Mouse (Mus musculus): ENCODE measurements around the gene Hoxa10. TPM values are rescaled to one million over a fixed set of nuclear protein-coding genes. Genes with fewer than 3 reads are reported as not detected.

Gene Hoxa10
- polyA plus RNA-seq, 1 experiment from 2014 or later, result 0.06 TPM

DNA sequence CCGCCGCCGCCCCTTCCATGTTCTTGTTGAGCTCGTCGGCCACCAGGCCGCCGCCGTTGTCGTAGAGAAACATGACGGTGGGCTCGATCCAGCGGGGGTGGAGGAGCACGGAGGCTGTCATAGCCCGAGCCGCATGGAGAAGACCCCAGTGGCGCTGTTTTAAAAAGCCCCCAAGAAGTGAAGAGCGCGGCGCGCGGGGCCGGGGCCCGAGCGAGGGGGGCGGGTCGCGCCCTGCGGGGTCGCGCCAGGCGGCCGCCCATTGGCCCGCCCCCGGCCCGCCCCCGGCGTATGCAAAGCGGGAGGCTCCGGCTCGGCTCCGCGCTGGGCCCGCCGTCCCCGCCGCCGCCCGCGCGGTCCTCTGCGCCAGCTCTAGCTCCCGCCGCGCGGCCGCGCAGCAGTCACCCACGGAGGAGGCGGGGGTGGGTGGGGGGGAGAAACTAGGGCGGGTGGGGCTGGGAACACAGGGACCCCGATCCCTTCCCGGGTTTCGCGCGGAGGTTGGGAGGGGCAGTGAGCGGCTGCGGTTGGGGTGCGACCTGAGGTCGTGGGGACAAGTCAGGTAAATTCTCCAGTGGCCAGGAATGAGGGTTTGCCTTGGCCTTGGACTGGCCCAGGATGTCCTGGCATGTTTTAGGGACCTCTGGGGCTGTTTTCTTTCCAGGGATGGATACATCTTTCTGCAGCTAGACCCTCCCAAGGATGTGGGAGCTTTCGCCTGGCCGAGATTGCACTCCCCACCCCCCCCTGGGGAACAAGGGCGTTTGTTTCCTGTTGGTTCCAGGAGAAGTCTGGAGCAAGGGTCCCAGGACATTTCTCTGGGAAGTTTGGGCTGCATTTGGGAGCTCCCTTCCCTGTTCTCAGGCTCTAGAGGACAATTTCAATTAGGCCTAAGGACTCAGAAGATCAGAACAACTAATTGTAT is 20.3 kb upstream of the Hoxa10 start, which contains the start of gene Hoxa13:
Gene Hoxa13, minus strand, starts transcription at position 227 of the 922 bp plus-strand sequence.
- H3K27ac ChIP-seq (replicated peaks), result no peak within 1 kb of the TSS
- DNase-seq (ENCODE audit: low spot score), result peak; percentile 67
- 0% methylated on average over 57 of the region's 72 CpGs for WGBS
- peaks cover 15% of the 10 kb centered on the region for H3K4me1 ChIP-seq
- no peaks in the 10 kb centered on the region for H3K9me3 ChIP-seq (replicated peaks)
- no peaks in the 10 kb centered on the region for H3K36me3 ChIP-seq
- H3K27me3 ChIP-seq (ENCODE audit: low read depth, poor library complexity, severe bottlenecking), result peaks cover 100% of the 10 kb centered on the region
- peak within 1 kb of the TSS; percentile 44 for H3K4me3 ChIP-seq

DNA sequence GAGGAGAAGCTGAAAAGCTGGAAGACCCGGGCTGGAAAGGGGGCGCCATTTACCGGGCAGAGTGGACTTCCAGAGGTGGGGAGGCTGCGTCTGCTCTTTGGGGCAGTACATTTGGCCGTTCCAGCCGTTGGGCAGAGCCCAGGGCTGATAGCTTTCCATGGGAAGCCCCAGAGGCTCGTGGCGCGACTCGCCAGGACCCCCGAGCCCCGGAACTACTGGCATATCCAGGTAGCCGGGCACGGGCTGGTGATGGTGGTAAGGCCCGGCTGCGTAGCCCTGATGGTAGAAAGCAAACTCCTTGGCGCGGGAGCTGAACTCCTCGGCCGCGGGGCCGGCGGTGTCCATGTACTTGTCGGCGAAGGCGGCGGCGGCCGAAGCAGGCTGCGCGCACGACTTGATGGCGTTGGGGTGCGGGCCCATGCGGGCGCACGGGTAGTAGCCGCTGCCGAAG is 19.2 kb upstream of the Hoxa10 start:
- peaks cover 100% of the 10 kb centered on the region for H3K27me3 ChIP-seq (ENCODE audit: low read depth, poor library complexity, severe bottlenecking)
- no peaks in the 10 kb centered on the region for H3K36me3 ChIP-seq
- peak overlapping the region; percentile 21 for H3K4me3 ChIP-seq
- DNase-seq (ENCODE audit: low spot score), result peak; percentile 60
- peaks cover 15% of the 10 kb centered on the region for H3K4me1 ChIP-seq
- 1% methylated on average over 37 of the region's 39 CpGs for WGBS
- H3K9me3 ChIP-seq (replicated peaks), result no peaks in the 10 kb centered on the region
- H3K27ac ChIP-seq (replicated peaks), result no peak overlapping the region

- WGBS, result under 1% methylated on average over 24 of the region's 25 CpGs
- no peak overlapping the region for H3K4me3 ChIP-seq
- H3K9me3 ChIP-seq (replicated peaks), result no peaks in the 10 kb centered on the region
- no peak overlapping the region for H3K27ac ChIP-seq (replicated peaks)
- peak; percentile 63 for DNase-seq (ENCODE audit: low spot score)
- peaks cover 100% of the 10 kb centered on the region for H3K27me3 ChIP-seq (ENCODE audit: low read depth, poor library complexity, severe bottlenecking)
- peaks cover 15% of the 10 kb centered on the region for H3K4me1 ChIP-seq
- H3K36me3 ChIP-seq, result no peaks in the 10 kb centered on the region
These were observed 18.6 kb upstream of the Hoxa10 start for GRCm38 (mm10) chr6:52259081-52259790.

DNA sequence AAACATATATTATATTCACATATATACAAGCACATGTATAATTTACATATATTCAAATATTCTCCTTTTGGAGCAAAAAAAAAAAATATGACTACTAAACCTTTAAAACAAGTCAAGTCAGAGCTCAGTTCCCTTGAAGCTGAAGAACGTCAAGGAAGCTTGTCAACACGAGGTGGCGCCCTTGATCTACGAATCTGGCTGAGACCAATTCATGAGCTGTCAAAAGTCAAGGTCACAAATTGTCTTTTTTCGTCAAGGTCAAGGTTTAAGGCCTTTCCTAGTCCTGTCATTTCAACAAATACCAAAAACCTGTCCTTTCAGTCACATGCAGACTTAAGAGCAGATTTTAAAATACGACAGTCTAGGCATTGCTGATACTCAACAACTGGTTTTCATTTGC is 16.3 kb upstream of the Hoxa10 start:
- no peaks in the 10 kb centered on the region for H3K36me3 ChIP-seq
- no peak overlapping the region for H3K4me3 ChIP-seq
- H3K27ac ChIP-seq (replicated peaks), result no peak overlapping the region
- no peaks in the 10 kb centered on the region for H3K9me3 ChIP-seq (replicated peaks)
- peaks cover 100% of the 10 kb centered on the region for H3K27me3 ChIP-seq (ENCODE audit: low read depth, poor library complexity, severe bottlenecking)
- H3K4me1 ChIP-seq, result peaks cover 20% of the 10 kb centered on the region
- WGBS, result 2% methylated on average over 6 of the region's 6 CpGs
- DNase-seq (ENCODE audit: low spot score), result peak; percentile 80

DNA sequence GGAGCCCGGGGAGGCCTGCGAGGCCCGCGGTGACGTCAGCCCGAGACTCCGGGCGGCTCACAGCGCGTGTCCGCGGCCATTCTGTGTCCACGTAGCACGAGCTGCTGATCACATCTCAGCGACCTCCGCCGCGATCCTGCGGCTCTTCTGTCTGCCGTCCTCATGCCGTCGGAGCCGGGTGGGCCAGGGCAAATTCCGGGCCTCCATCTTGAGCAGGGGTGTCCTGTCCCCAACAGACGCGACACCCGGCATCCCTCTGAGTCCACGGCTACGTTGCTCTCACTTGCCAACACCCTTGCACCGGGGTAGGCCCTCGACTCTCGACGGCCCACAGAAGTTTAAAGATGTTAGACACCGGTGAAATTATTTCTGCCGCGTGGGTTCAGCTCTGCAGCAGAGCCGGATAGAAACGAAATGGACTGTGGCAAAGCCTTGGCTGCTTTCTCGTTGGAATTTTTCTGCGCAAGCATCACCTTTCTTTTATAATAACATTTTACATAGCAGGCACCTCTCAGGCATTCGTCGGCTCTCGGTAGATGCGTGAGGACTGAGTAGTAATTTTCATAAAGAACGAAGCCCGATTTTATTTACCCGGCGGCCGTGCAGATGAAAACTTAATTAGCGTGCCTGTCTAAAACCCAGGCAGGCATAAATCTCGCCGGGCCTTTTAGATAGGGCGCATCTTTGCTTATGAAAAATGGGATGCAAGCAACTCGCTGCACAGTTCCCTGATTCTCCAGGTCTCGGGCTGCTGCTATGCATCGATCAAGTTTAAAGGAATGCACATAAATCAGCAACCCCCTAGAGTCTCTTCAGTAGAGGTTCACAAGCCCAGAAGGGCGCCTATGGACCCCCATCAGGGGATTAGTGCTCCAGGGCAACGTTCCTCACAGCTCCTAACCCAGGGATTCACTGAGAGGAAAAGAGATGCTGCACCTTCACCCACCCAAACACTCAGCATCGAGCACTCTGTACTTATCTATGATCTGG is 13.2 kb upstream of the Hoxa10 start:
- Histone ChIP-seq H3K36me3 (no peaks in the 10 kb centered on the region), H3K27me3 (ENCODE audit: low read depth, poor library complexity, severe bottlenecking) (peaks cover 100% of the 10 kb centered on the region), H3K4me1 (peaks cover 5% of the 10 kb centered on the region), H3K4me3 (peak overlapping the region; percentile 17; the same call in 1 of the 2 replicates), H3K27ac (replicated peaks) (no peak overlapping the region), H3K9me3 (replicated peaks) (no peaks in the 10 kb centered on the region)
- under 1% methylated on average over 59 of the region's 59 CpGs for WGBS
- DNase-seq (ENCODE audit: low spot score), result peak; percentile 63

DNA sequence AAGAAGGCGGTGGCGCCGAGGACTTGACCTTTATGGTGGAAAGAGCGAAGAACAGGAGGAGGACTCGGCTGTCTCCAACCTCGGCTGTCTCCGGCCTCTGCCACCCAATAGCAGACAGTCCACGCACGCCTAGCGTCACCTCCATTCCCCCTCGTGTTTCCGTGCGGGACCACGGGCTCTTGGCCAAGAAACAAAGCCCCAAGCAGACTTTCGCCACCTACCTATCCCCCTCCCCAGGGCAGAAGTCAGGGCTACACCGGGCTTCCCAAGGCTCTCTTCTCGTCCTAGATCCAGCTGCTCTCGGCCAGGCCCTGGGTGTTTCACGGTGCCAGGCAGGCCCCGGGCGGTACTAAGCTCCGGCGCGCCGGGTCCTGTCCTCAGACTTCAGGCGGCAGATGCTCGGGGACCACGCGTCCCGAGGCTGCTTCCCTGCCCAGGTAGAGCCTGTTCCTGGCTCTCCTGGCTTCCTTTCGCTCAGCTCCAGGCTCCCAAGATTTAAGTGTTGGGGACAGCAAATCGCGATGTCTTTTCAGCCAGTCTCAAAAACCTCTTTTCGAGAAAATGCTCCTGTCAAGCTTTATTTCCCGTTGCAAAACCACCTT is 12.2 kb upstream of the Hoxa10 start:
- H3K9me3 ChIP-seq (replicated peaks), result no peaks in the 10 kb centered on the region
- 0 out of 2 replicates have a peak overlapping the region, but pooled peaks have one; percentile 17 for H3K4me3 ChIP-seq
- H3K36me3 ChIP-seq, result no peaks in the 10 kb centered on the region
- peaks cover 100% of the 10 kb centered on the region for H3K27me3 ChIP-seq (ENCODE audit: low read depth, poor library complexity, severe bottlenecking)
- DNase-seq (ENCODE audit: low spot score), result peak; percentile 70
- peaks cover 8% of the 10 kb centered on the region for H3K4me1 ChIP-seq
- WGBS, result under 1% methylated on average over 35 of the region's 35 CpGs
- no peak overlapping the region for H3K27ac ChIP-seq (replicated peaks)

DNA sequence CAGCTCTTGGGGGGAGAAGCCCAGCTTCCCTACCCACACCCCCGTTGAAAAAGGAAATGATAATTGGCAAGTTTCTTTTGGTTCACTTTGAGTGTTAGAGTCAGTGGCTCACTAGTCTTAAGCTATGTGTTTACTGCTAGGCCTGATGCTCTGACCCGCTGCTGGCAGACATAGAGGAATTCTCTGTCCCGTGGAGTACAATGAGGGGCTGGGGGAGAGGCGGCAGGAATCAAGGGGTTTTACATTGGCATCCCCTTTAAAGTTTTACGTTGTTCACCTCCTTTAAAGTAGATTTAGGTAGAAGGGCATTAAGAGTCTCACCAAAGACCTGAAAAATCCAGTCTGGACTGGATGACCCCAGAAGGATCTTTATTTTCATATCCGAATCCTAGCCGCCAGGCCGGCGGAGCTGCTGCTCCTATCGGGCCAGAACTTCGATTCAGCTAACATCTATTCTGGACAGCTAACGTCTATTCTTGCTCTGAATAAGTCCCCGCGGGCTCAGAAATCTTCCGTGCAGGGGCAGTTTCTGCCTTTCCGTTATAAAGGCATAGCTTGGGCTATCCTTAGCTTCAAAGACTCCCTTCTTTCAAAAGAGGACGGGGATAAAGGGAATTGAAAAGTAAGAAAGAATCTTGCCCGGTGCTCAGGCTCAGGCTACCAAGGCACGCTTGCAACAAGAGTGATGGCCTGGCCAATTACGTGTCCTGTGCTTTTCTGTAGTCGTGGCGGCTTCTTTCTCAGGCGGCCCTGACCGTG is 11.5 kb upstream of the Hoxa10 start:
- 1% methylated on average over 24 of the region's 24 CpGs for WGBS
- no peaks in the 10 kb centered on the region for H3K9me3 ChIP-seq (replicated peaks)
- H3K36me3 ChIP-seq, result no peaks in the 10 kb centered on the region
- H3K27ac ChIP-seq (replicated peaks), result no peak overlapping the region
- no peak overlapping the region for H3K4me3 ChIP-seq
- DNase-seq (ENCODE audit: low spot score), result no peak
- H3K4me1 ChIP-seq, result peaks cover 8% of the 10 kb centered on the region
- H3K27me3 ChIP-seq (ENCODE audit: low read depth, poor library complexity, severe bottlenecking), result peaks cover 100% of the 10 kb centered on the region

GRCm38 (mm10) chr6:52251177-52251879 is 10.7 kb upstream of the Hoxa10 start:
- H3K27ac ChIP-seq (replicated peaks), result no peak overlapping the region
- H3K36me3 ChIP-seq, result no peaks in the 10 kb centered on the region
- WGBS, result 14% methylated on average over 7 of the region's 7 CpGs
- H3K9me3 ChIP-seq (replicated peaks), result no peaks in the 10 kb centered on the region
- no peak overlapping the region for H3K4me3 ChIP-seq
- H3K4me1 ChIP-seq, result peaks cover 8% of the 10 kb centered on the region
- DNase-seq (ENCODE audit: low spot score), result no peak
- H3K27me3 ChIP-seq (ENCODE audit: low read depth, poor library complexity, severe bottlenecking), result peaks cover 100% of the 10 kb centered on the region

- H3K9me3 ChIP-seq (replicated peaks), result no peaks in the 10 kb centered on the region
- no peaks in the 10 kb centered on the region for H3K36me3 ChIP-seq
- no peak for DNase-seq (ENCODE audit: low spot score)
- H3K4me1 ChIP-seq, result peaks cover 11% of the 10 kb centered on the region
- under 1% methylated on average over 4 of the region's 4 CpGs for WGBS
- no peak overlapping the region for H3K4me3 ChIP-seq
- peaks cover 100% of the 10 kb centered on the region for H3K27me3 ChIP-seq (ENCODE audit: low read depth, poor library complexity, severe bottlenecking)
- H3K27ac ChIP-seq (replicated peaks), result no peak overlapping the region
These were observed 9.2 kb upstream of the Hoxa10 start for GRCm38 (mm10) chr6:52249826-52250225.

DNA sequence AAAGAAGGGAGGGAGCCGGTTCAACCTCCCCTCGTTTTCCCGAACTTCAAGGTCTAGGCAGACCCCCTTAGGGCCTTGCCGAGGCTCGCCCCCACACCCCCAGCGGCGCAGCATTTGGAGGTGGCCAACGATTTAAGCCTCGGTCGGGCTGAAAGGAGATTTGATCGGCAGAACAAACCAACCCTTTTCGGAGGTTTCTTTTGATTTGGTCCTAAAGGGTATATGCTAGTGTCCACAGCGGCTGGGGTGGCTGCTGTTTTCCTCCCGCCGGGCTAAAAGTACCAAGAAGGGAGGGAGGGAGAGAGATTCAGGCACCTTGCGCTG is 8.7 kb upstream of the Hoxa10 start:
- H3K27ac ChIP-seq (replicated peaks), result no peak overlapping the region
- H3K36me3 ChIP-seq, result no peaks in the 10 kb centered on the region
- peaks cover 100% of the 10 kb centered on the region for H3K27me3 ChIP-seq (ENCODE audit: low read depth, poor library complexity, severe bottlenecking)
- under 1% methylated on average over 16 of the region's 16 CpGs for WGBS
- H3K4me3 ChIP-seq, result no peak overlapping the region
- no peaks in the 10 kb centered on the region for H3K9me3 ChIP-seq (replicated peaks)
- DNase-seq (ENCODE audit: low spot score), result no peak
- peaks cover 11% of the 10 kb centered on the region for H3K4me1 ChIP-seq

All from midbrain, embryonic 10.5 days (tissue).